Mouse (Mus musculus): ENCODE results near the gene Hoxb6.

Gene Hoxb6

GRCm38 (mm10) chr11:96291681-96292564 lies at the start of gene Hoxb6:
TSS of gene Hoxb6 (plus strand) at chr11:96292476.
- DNase-seq (ENCODE audit: extremely low read depth, insufficient read length, low spot score) = peak; percentile 59

- peak; percentile 73 for DNase-seq (ENCODE audit: extremely low read depth, insufficient read length, low spot score)
Measured at GRCm38 (mm10) chr11:96250901-96251300, 41.4 kb upstream of the Hoxb6 start.

GRCm38 (mm10) chr11:96251480-96252031 lies 40.7 kb upstream of the Hoxb6 start:
- peak; percentile 73 for DNase-seq (ENCODE audit: extremely low read depth, insufficient read length, low spot score)

- no peak for DNase-seq (ENCODE audit: extremely low read depth, insufficient read length, low spot score)
Measured at GRCm38 (mm10) chr11:96252541-96253120, 39.6 kb upstream of the Hoxb6 start.

- DNase-seq (ENCODE audit: extremely low read depth, insufficient read length, low spot score) = no peak
Measured at GRCm38 (mm10) chr11:96254221-96254620, 38.1 kb upstream of the Hoxb6 start.

- DNase-seq (ENCODE audit: extremely low read depth, insufficient read length, low spot score) = no peak
Measured at GRCm38 (mm10) chr11:96255111-96255995, 36.9 kb upstream of the Hoxb6 start.

GRCm38 (mm10) chr11:96255996-96256445 lies 36.3 kb upstream of the Hoxb6 start:
- no peak for DNase-seq (ENCODE audit: extremely low read depth, insufficient read length, low spot score)

- DNase-seq (ENCODE audit: extremely low read depth, insufficient read length, low spot score) = no peak
Measured at GRCm38 (mm10) chr11:96257141-96257540, 35.1 kb upstream of the Hoxb6 start.

GRCm38 (mm10) chr11:96259038-96259437 lies 33.2 kb upstream of the Hoxb6 start:
- DNase-seq (ENCODE audit: extremely low read depth, insufficient read length, low spot score) = no peak

- no peak for DNase-seq (ENCODE audit: extremely low read depth, insufficient read length, low spot score)
Measured at GRCm38 (mm10) chr11:96259511-96259910, 32.8 kb upstream of the Hoxb6 start.

GRCm38 (mm10) chr11:96260310-96260970 lies 31.8 kb upstream of the Hoxb6 start:
- peak; percentile 87 for DNase-seq (ENCODE audit: extremely low read depth, insufficient read length, low spot score)

GRCm38 (mm10) chr11:96261323-96261890 lies 30.9 kb upstream of the Hoxb6 start:
- DNase-seq (ENCODE audit: extremely low read depth, insufficient read length, low spot score) = peak; percentile 93

- DNase-seq (ENCODE audit: extremely low read depth, insufficient read length, low spot score) = no peak
Measured at GRCm38 (mm10) chr11:96262262-96262830, 29.9 kb upstream of the Hoxb6 start.

- no peak for DNase-seq (ENCODE audit: extremely low read depth, insufficient read length, low spot score)
Measured at GRCm38 (mm10) chr11:96263636-96264389, 28.5 kb upstream of the Hoxb6 start.

- no peak for DNase-seq (ENCODE audit: extremely low read depth, insufficient read length, low spot score)
Measured at GRCm38 (mm10) chr11:96264390-96265020, 27.8 kb upstream of the Hoxb6 start.

GRCm38 (mm10) chr11:96265954-96266353 lies 26.3 kb upstream of the Hoxb6 start:
- no peak for DNase-seq (ENCODE audit: extremely low read depth, insufficient read length, low spot score)

GRCm38 (mm10) chr11:96267021-96267920 lies 25.0 kb upstream of the Hoxb6 start:
- DNase-seq (ENCODE audit: extremely low read depth, insufficient read length, low spot score) = no peak
